Mouse (Mus musculus) intestine, embryonic 16.5 days (tissue): ENCODE data around the gene Tec. TPM values are rescaled to one million over a fixed set of nuclear protein-coding genes. Genes with fewer than 3 reads are reported as not detected.

Experiments used
- ATAC-seq: fragments of 200-750 bp; cut with Nextera tagmentation; 2 replicates; pipeline ENCODE4 v1.8.0; 2017; ENCODE audit warnings: moderate TSS enrichment, moderate library complexity
- H3K27ac ChIP-seq: fragments of 300-500 bp; sonication (generic); 2 replicates; pipeline ENCODE4 v1.5.1; 2014; ENCODE audit warnings: mild to moderate bottlenecking, low read length
- H3K27me3 ChIP-seq: fragments of 300-500 bp; sonication (generic); replicated peaks from 2 replicates; pipeline ENCODE4 v1.6.1; 2014; ENCODE audit warnings: low read length, control low read depth, mixed read lengths; ENCODE audit not compliant: control insufficient read depth, insufficient read depth
- H3K36me3 ChIP-seq: fragments of 300-500 bp; sonication (generic); 2 replicates; pipeline ENCODE4 v1.6.1; 2014; ENCODE audit warnings: low read length, control low read depth; ENCODE audit not compliant: control insufficient read depth, insufficient read depth
- H3K4me1 ChIP-seq: fragments of 300-500 bp; sonication (generic); 2 replicates; pipeline ENCODE4 v1.6.1; 2014; ENCODE audit warnings: low read length, control low read depth, mixed read lengths; ENCODE audit not compliant: control insufficient read depth, insufficient read depth
- H3K4me2 ChIP-seq: fragments of 300-500 bp; sonication (generic); 2 replicates; pipeline ENCODE4 v1.6.1; 2014; ENCODE audit warnings: low read depth, low read length, control low read depth
- H3K4me3 ChIP-seq: fragments of 300-500 bp; sonication (generic); 2 replicates; pipeline ENCODE4 v1.5.1; 2014; ENCODE audit warnings: mild to moderate bottlenecking, low read length
- H3K9ac ChIP-seq: fragments of 300-500 bp; sonication (generic); 2 replicates; pipeline ENCODE4 v1.6.1; 2014; ENCODE audit warnings: low read depth, low read length
- H3K9me3 ChIP-seq: fragments of 300-500 bp; sonication (generic); 2 replicates; pipeline ENCODE4 v1.6.1; 2016; ENCODE audit warnings: low read length, control low read depth; ENCODE audit not compliant: control insufficient read depth
- WGBS: fragments of 180-500 bp; shearing (Covaris S2); extraction: QIAGEN DNeasy Blood & Tissue Kit; methylation state at CpG from one replicate; pipeline ENCODE4 v1.1.7; 2014; 5-methylcytosine and 5-hydroxymethylcytosine counted together
- polyA plus RNA-seq: library from polyadenylated mRNA; unstranded; fragments of >200 nt; fragmentation: Nextera tagmentation; extraction: Ambion mirVana; gene quantifications from 2 replicates; pipeline ENCODE4 v1.2.1, GENCODE M21; 2015

The Tec gene
- polyA plus RNA-seq, 1 experiment from 2014 or later = 14.9 TPM

DNA sequence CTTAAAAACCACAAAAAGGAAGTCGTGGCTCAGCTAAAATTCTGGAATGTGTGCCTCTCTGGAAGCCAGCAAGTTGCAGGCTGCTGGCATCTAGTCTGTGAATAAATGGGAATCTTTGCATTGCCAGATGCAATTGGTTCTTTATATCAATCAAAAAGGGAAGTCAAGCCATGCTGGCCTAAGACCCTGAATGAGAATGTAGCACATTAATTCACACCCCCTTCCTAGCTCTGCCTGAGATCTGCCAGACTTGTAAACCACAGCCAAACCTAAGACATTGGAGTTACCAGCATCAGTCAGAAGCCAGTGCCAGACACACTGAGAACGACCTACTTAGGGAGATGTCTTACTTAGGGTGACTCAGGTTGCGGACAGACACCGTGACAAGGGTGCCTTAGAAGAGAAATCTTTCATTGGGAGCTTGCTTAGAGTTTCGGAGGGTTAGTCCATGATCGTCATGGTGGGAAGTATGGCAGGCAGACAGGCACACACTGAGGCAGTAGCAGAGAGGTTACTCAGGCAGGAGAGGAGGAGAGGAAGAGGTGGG, 19.3 kb downstream of the Tec start:
- Histone ChIP-seq H3K9me3 (no peaks in the 10 kb centered on the region), H3K36me3 (no peaks in the 10 kb centered on the region), H3K4me1 (peaks cover 17% of the 10 kb centered on the region; the same call in 1 of the 2 replicates), H3K27me3 (no peaks in the 10 kb centered on the region), H3K4me3 (no peak overlapping the region), H3K4me2 (no peak overlapping the region), H3K27ac (no peak overlapping the region), H3K9ac (no peak overlapping the region)
- 76% methylated on average over 6 of the region's 6 CpGs for WGBS
- no peak for ATAC-seq

DNA sequence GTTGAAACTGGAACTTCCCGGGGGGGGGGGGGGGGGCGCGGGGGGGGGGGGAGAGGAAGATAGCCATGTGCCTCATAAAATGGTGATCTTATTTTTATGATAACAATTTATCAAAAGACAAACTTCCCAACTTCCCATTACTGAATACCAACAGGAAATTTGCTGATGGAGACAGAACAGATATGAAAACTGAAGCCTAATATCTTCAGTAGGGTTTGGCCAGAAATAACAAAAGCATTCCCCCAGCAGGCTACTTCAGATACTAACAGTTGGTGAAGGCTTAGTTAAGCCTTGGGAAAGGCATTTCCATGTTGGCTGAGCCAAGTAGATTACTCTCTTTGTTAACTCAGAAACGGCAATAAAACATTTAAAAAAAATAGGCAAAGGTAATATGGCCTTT, 21.6 kb downstream of the Tec start:
- no peak overlapping the region for H3K4me3 ChIP-seq
- no peak overlapping the region for H3K27ac ChIP-seq
- no peaks in the 10 kb centered on the region for H3K36me3 ChIP-seq
- 58% methylated on average over 1 of the region's 4 CpGs for WGBS
- ATAC-seq = no peak
- no peaks in the 10 kb centered on the region for H3K27me3 ChIP-seq
- H3K9ac ChIP-seq = no peak overlapping the region
- H3K4me1 ChIP-seq = peaks cover 16% of the 10 kb centered on the region; the same call in 1 of the 2 replicates
- H3K4me2 ChIP-seq = no peak overlapping the region
- no peaks in the 10 kb centered on the region for H3K9me3 ChIP-seq

DNA sequence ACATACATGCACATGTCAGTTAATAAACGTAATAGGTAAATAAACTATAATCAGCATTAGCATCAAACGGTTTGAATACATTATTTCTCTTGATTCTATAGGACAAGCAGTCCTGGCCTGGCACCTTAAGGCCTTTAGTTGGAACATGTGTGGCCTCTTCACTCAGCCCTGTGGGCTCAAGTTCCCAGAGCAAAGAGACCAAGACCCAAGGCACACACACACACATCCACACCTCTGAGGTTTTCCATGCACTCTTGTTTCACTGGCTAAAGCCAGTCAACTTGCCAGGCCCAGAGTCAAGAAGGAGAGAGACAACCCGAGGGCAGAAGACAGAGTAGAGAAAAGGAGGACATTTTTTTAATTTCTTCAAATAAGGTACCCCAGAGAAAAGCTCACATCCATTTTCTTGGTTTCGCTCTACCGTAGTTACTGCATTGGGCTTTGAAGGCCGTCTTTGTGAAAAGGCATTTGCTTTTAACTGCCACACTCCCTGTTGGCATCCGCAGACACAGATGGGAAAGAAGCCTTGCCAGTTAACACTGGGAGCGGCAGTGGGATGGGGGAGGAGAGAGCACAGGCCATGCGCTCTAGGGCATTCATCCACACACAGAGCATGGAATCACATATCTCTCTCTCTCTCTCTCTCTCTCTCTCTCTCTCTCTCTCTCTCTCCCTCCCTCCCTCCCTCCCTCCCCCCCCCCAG, 22.2 kb downstream of the Tec start:
- no peaks in the 10 kb centered on the region for H3K27me3 ChIP-seq
- no peak overlapping the region for H3K27ac ChIP-seq
- no peak overlapping the region for H3K4me2 ChIP-seq
- no peaks in the 10 kb centered on the region for H3K9me3 ChIP-seq
- H3K4me1 ChIP-seq = peaks cover 11% of the 10 kb centered on the region; the same call in 1 of the 2 replicates
- no peak for ATAC-seq
- H3K36me3 ChIP-seq = no peaks in the 10 kb centered on the region
- 81% methylated on average over 9 of the region's 9 CpGs for WGBS
- no peak overlapping the region for H3K4me3 ChIP-seq
- no peak overlapping the region for H3K9ac ChIP-seq

DNA sequence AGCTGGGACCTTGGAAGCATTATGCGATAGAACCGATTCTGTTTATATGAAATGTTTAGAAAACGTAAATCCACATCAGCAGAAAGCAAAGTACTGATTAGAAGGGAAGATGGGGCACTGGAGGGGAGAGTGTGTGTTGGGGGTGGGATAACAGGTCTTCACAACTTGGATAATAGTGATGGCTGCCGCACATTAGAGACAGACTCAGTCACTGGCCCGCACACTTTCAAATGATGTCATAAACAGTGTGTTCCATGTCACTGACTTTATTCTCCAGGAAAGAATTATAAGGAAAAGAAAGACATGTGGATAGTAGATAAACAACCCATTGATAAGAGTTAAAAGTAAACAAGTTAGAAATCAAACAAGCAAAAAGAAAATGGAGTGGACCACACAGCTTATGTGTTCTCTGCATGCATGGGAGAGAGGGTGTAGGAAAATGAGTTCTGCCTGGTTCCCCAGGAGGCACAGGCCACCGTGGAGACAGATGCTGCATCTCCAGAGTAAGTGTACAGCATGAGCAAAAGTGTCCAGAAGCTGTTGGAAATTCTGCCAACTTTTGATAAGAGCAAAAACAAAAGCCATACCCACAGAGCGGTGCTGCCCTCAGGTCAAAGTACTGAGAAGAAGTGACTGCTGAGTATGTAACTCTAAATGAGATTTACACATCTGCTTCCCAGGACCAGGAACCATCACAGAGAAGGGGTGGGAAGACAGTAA, 23.3 kb downstream of the Tec start:
- Histone ChIP-seq H3K27ac (no peak overlapping the region), H3K36me3 (no peaks in the 10 kb centered on the region), H3K27me3 (no peaks in the 10 kb centered on the region), H3K9ac (no peak overlapping the region), H3K4me3 (no peak overlapping the region), H3K4me2 (no peak overlapping the region), H3K4me1 (peaks cover 11% of the 10 kb centered on the region; the same call in 1 of the 2 replicates), H3K9me3 (no peaks in the 10 kb centered on the region)
- WGBS = 54% methylated on average over 7 of the region's 7 CpGs
- peak; percentile 26; the same call in 1 of the 2 replicates for ATAC-seq

DNA sequence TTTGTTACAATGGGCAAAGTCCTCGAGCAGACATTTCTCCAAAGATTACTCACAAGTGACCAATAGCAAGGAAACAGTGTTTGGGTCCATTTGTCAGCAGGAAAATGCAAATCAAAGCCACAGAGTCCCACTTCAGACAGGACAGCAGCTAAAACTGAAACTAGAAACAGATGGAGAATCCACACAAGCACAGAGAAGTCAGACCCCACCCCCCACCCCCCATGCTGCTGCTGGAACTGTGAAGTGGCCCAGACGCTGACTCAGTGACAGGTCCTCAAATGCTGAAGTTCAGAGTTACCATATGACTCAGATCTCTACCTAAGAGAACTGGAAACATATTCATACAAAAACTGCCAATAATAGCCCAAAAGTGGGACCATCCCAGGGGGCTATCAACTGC, 24.0 kb downstream of the Tec start:
- Histone ChIP-seq H3K9me3 (no peaks in the 10 kb centered on the region), H3K4me3 (no peak overlapping the region), H3K27ac (no peak overlapping the region), H3K4me2 (no peak overlapping the region), H3K9ac (no peak overlapping the region), H3K36me3 (no peaks in the 10 kb centered on the region), H3K27me3 (no peaks in the 10 kb centered on the region), H3K4me1 (peaks cover 11% of the 10 kb centered on the region; the same call in 1 of the 2 replicates)
- 14% methylated on average over 2 of the region's 2 CpGs for WGBS
- ATAC-seq = no peak

DNA sequence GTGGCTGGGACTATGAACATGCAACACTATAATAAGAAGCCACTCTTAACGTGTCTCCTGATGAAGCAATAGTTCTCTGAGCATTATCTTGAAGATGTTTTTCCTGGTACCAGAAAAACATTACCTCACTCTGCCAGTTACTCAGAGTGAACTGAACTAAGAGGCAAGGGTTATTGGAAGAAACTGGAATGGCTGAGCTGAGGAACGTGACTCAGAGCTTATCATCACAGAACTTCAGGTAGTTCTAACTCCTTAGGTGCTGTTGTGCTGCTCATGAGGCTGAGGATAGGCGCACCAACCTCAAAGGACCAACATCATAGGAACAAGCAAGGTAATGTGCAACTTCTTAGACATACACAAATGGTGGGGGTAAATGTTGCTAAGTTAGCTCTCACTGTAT, 28.6 kb downstream of the Tec start:
- peak; percentile 57; the same call in 1 of the 2 replicates for ATAC-seq
- no peak overlapping the region for H3K27ac ChIP-seq
- H3K27me3 ChIP-seq = no peaks in the 10 kb centered on the region
- no peak overlapping the region for H3K4me3 ChIP-seq
- H3K4me2 ChIP-seq = no peak overlapping the region
- no peak overlapping the region for H3K9ac ChIP-seq
- no peaks in the 10 kb centered on the region for H3K9me3 ChIP-seq
- peaks cover 8% of the 10 kb centered on the region; the same call in 1 of the 2 replicates for H3K4me1 ChIP-seq
- 70% methylated on average over 3 of the region's 3 CpGs for WGBS
- no peaks in the 10 kb centered on the region for H3K36me3 ChIP-seq

DNA sequence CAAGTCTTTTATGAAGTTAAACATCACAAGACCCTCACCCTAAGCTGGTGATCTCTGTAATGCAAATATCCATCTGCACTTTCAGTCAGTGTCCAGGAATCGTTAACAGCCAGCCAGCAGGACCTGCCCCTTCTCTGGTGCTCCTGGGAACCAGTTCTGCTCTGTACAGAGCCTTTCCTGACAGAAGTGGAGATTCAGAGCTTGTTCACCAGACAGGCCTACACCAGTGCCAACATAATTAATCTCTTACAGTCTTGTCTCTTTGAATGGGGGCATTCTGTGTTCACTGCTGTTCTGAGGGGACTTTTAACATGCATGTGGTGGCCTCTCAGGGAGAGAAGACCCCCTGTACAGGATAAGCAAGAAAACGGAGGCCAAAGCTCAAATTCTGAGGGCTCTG, 29.3 kb downstream of the Tec start:
- ATAC-seq = no peak
- Histone ChIP-seq H3K27ac (no peak overlapping the region), H3K4me2 (no peak overlapping the region), H3K9me3 (no peaks in the 10 kb centered on the region), H3K4me1 (peaks cover 3% of the 10 kb centered on the region; the same call in 1 of the 2 replicates), H3K4me3 (no peak overlapping the region), H3K36me3 (no peaks in the 10 kb centered on the region), H3K9ac (no peak overlapping the region), H3K27me3 (no peaks in the 10 kb centered on the region)
- 34% methylated on average over 2 of the region's 2 CpGs for WGBS

DNA sequence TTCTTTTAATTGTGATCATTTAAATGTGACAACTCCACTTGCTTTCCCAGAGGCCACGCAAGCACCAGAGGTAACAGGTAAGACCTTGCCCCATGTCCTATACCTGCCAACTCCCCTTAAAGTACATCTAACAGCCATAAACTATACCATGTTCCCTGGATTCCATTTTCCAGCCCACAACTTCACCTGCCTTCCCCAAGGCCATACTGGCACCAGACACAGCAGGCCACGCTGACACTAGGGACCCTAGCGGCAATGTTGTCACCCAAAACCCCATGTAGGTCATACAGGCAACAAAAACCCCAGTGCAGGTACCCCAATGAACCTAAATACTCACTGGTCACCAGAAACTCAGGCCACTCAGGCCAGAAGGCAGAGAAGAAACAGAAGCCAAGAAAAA, 32.6 kb downstream of the Tec start:
- no peak for ATAC-seq
- H3K9ac ChIP-seq = no peak overlapping the region
- peaks cover 6% of the 10 kb centered on the region for H3K4me1 ChIP-seq
- H3K27me3 ChIP-seq = no peaks in the 10 kb centered on the region
- no peaks in the 10 kb centered on the region for H3K36me3 ChIP-seq
- H3K4me2 ChIP-seq = no peak overlapping the region
- no peaks in the 10 kb centered on the region for H3K9me3 ChIP-seq
- WGBS = 91% methylated on average over 3 of the region's 3 CpGs
- no peak overlapping the region for H3K27ac ChIP-seq
- H3K4me3 ChIP-seq = no peak overlapping the region

DNA sequence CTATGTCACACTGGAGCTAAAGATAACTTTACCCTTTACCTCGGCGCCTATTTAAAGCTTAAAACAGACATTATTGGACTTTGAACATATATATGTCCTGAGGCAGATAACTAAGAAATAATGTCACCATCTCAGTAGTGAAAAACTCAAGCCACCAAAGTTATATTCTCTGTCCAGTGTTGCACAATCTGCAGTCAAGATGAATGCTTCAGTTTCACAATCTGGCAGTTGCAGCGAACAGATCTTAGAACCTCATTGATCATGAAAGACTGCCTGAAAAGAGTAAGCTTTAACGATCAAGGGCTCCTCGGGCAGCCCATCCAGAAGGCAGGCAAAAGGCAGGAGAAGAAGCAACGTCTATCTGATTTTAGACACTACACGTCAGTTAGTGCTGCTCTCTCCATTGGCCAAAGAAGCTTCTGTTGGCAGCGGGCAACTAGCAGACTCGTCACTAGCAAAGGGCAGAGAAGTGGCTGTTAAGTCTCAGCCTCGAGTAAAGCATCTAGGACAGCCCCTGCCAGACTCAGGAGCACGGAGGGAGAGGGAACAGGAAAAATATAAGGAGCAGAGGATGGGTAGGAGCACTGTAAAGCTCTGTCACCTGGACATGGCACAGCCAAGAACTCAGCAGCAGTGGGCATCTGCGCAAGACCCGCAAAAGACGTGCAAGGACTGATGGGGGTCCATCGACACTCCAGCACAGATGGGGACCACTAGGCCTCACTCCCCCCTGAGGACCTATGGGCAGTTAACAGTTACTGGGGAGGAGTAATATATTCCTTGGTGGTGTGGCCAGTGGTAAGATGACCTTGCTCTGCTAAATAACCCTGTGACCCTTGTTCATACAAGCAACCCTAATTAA, 35.1 kb downstream of the Tec start:
- ATAC-seq = peak; percentile 65; the same call in 1 of the 2 replicates
- Histone ChIP-seq H3K36me3 (no peaks in the 10 kb centered on the region), H3K9ac (no peak overlapping the region; the same call in 1 of the 2 replicates), H3K4me2 (peak overlapping the region; percentile 23; the same call in 1 of the 2 replicates), H3K4me3 (no peak overlapping the region), H3K4me1 (peaks cover 10% of the 10 kb centered on the region), H3K27me3 (no peaks in the 10 kb centered on the region), H3K27ac (peak overlapping the region; percentile 59), H3K9me3 (no peaks in the 10 kb centered on the region)
- WGBS = 68% methylated on average over 15 of the region's 15 CpGs
